Mouse (Mus musculus) leukemia stem cell, adult 10-12 weeks (primary cell): ENCODE results near the gene Fscb. TPM values are rescaled to one million over a fixed set of nuclear protein-coding genes. Genes with fewer than 3 reads are reported as not detected.

Source experiments
- polyA plus RNA-seq: library from polyadenylated mRNA; stranded (reverse); fragments of >175 nt; gene quantifications from 2 replicates; pipeline ENCODE4 v1.2.3, GENCODE M21; 2012; ENCODE audit warnings: low replicate concordance

The Fscb gene
- polyA plus RNA-seq = not detected in 2 replicates

GRCm38 (mm10) chr12:64474590-64474989, at the start of gene Fscb:
Gene Fscb, minus strand, starts transcription at chr12:64474690.

